Mouse (Mus musculus): ENCODE measurements around the gene Ttc7.

DNA sequence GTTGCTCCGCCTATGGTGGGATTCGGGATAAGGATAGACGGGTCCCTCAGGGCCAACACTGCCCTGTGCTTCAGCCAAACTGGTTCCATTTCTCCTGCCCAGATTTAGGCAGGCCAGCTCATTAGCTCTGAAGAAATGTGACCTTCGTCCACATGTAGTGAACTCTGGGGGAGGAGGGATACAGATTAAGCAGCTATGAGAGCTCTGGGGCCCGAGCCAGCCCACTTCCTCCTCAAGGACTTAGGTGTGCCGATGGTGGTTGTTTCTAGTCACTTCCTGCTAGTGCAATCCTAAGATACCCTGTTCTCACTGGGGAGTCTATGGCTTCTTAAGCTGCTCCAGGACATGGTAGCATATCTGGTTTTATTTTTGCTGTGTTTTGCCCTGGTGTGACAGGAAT lies 16.3 kb downstream of the Ttc7 start:
- TF ChIP-seq CTCF (IDR thresholded peaks at IDR 0.05; ENCODE audit: low read depth) (no peak), EP300 (IDR thresholded peaks at IDR 0.05; ENCODE audit: low read depth) (no peak)

Measured in heart, postnatal 0 days (tissue).